Mouse (Mus musculus): Measurements from ENCODE around the gene Dmrta1. TPM values are rescaled to one million over a fixed set of nuclear protein-coding genes. Genes with fewer than 3 reads are reported as not detected.

Gene Dmrta1
- total RNA-seq (2014; fragmentation: Nextera tagmentation) (not detected in 2 replicates), total RNA-seq (2017) (0.38 TPM in 1 of 2 replicates, not detected in the other), polyA plus RNA-seq (2012) (not detected in 2 replicates)

- ATAC-seq (ENCODE audit: extremely low read depth, insufficient number of reproducible peaks, low FRiP score, poor library complexity, severe bottlenecking) = no peak
- H3K4me1 ChIP-seq (ENCODE audit: insufficient read depth, low read depth, low read length) = no peaks in the 10 kb centered on the region
- no peaks in the 10 kb centered on the region; the same call in 1 of the 2 replicates for H3K9me3 ChIP-seq (replicated peaks)
- H3K36me3 ChIP-seq (replicated peaks) = no peaks in the 10 kb centered on the region
- no peaks in the 10 kb centered on the region for H3K27me3 ChIP-seq (ENCODE audit: insufficient read depth, low read length)
- no peak for DNase-seq (ENCODE audit: low spot score)
- H3K4me3 ChIP-seq (ENCODE audit: low read depth, low read length) = no peak within 1 kb of the TSS
- TF ChIP-seq TAL1 (conservative IDR thresholded peaks at IDR 0.05; ENCODE audit: low read depth, low read length) (no peak), CTCF (IDR thresholded peaks at IDR 0.05; ENCODE audit: low read depth, low read length) (no peak), GATA1 (IDR thresholded peaks at IDR 0.05; ENCODE audit: borderline replicate concordance, low read length) (no peak), GATA2 (IDR thresholded peaks at IDR 0.05; ENCODE audit: borderline replicate concordance, low read depth, low read length) (no peak), POLR2AphosphoS5 (IDR thresholded peaks at IDR 0.05; ENCODE audit: insufficient replicate concordance, low read depth, low read length) (no peak)
Measured at GRCm38 (mm10) chr4:89679195-89679594, at the start of gene Dmrta1. Gene Dmrta1 (plus strand): TSS chr4:89679436.

- Histone ChIP-seq H3K9me3 (replicated peaks) (no peaks in the 10 kb centered on the region), H3K4me3 (ENCODE audit: low read depth, low read length) (no peak overlapping the region), H3K27me3 (ENCODE audit: insufficient read depth, low read length) (no peaks in the 10 kb centered on the region), H3K36me3 (replicated peaks) (no peaks in the 10 kb centered on the region), H3K4me1 (ENCODE audit: insufficient read depth, low read depth, low read length) (no peaks in the 10 kb centered on the region)
- DNase-seq (ENCODE audit: low spot score) (no peak), ATAC-seq (ENCODE audit: extremely low read depth, insufficient number of reproducible peaks, low FRiP score, poor library complexity, severe bottlenecking) (no peak)
- TF ChIP-seq TAL1 (conservative IDR thresholded peaks at IDR 0.05; ENCODE audit: low read depth, low read length) = no peak
- TF ChIP-seq GATA1 (IDR thresholded peaks at IDR 0.05; ENCODE audit: borderline replicate concordance, low read length) = no peak
- TF ChIP-seq CTCF (IDR thresholded peaks at IDR 0.05; ENCODE audit: low read depth, low read length) = no peak
- TF ChIP-seq POLR2AphosphoS5 (IDR thresholded peaks at IDR 0.05; ENCODE audit: insufficient replicate concordance, low read depth, low read length) = no peak
- TF ChIP-seq GATA2 (IDR thresholded peaks at IDR 0.05; ENCODE audit: borderline replicate concordance, low read depth, low read length) = no peak
Measured at GRCm38 (mm10) chr4:89630374-89631079, 48.7 kb upstream of the Dmrta1 start.

- Histone ChIP-seq H3K4me1 (ENCODE audit: insufficient read depth, low read depth, low read length) (no peaks in the 10 kb centered on the region), H3K4me3 (ENCODE audit: low read depth, low read length) (no peak overlapping the region), H3K36me3 (replicated peaks) (no peaks in the 10 kb centered on the region), H3K27me3 (ENCODE audit: insufficient read depth, low read length) (no peaks in the 10 kb centered on the region), H3K9me3 (replicated peaks) (peaks cover 2% of the 10 kb centered on the region)
- DNase-seq (ENCODE audit: low spot score) (no peak), ATAC-seq (ENCODE audit: extremely low read depth, insufficient number of reproducible peaks, low FRiP score, poor library complexity, severe bottlenecking) (no peak)
- TF ChIP-seq GATA1 (IDR thresholded peaks at IDR 0.05; ENCODE audit: borderline replicate concordance, low read length) (no peak), CTCF (IDR thresholded peaks at IDR 0.05; ENCODE audit: low read depth, low read length) (no peak), GATA2 (IDR thresholded peaks at IDR 0.05; ENCODE audit: borderline replicate concordance, low read depth, low read length) (no peak), POLR2AphosphoS5 (IDR thresholded peaks at IDR 0.05; ENCODE audit: insufficient replicate concordance, low read depth, low read length) (no peak), TAL1 (conservative IDR thresholded peaks at IDR 0.05; ENCODE audit: low read depth, low read length) (no peak)
Measured at GRCm38 (mm10) chr4:89631560-89631959, 47.7 kb upstream of the Dmrta1 start.

GRCm38 (mm10) chr4:89638651-89639050, 40.6 kb upstream of the Dmrta1 start:
- DNase-seq (ENCODE audit: low spot score) (no peak), ATAC-seq (ENCODE audit: extremely low read depth, insufficient number of reproducible peaks, low FRiP score, poor library complexity, severe bottlenecking) (no peak)
- Histone ChIP-seq H3K27me3 (ENCODE audit: insufficient read depth, low read length) (no peaks in the 10 kb centered on the region), H3K36me3 (replicated peaks) (no peaks in the 10 kb centered on the region), H3K4me3 (ENCODE audit: low read depth, low read length) (no peak overlapping the region), H3K9me3 (replicated peaks) (peaks cover 10% of the 10 kb centered on the region), H3K4me1 (ENCODE audit: insufficient read depth, low read depth, low read length) (no peaks in the 10 kb centered on the region)
- TF ChIP-seq GATA2 (IDR thresholded peaks at IDR 0.05; ENCODE audit: borderline replicate concordance, low read depth, low read length) (no peak), CTCF (IDR thresholded peaks at IDR 0.05; ENCODE audit: low read depth, low read length) (no peak), TAL1 (conservative IDR thresholded peaks at IDR 0.05; ENCODE audit: low read depth, low read length) (no peak), GATA1 (IDR thresholded peaks at IDR 0.05; ENCODE audit: borderline replicate concordance, low read length) (no peak), POLR2AphosphoS5 (IDR thresholded peaks at IDR 0.05; ENCODE audit: insufficient replicate concordance, low read depth, low read length) (no peak)

- Histone ChIP-seq H3K36me3 (replicated peaks) (no peaks in the 10 kb centered on the region), H3K9me3 (replicated peaks) (peaks cover 3% of the 10 kb centered on the region; the same call in 1 of the 2 replicates), H3K4me3 (ENCODE audit: low read depth, low read length) (no peak overlapping the region), H3K4me1 (ENCODE audit: insufficient read depth, low read depth, low read length) (no peaks in the 10 kb centered on the region), H3K27me3 (ENCODE audit: insufficient read depth, low read length) (no peaks in the 10 kb centered on the region)
- TF ChIP-seq GATA1 (IDR thresholded peaks at IDR 0.05; ENCODE audit: borderline replicate concordance, low read length) = no peak
- TF ChIP-seq TAL1 (conservative IDR thresholded peaks at IDR 0.05; ENCODE audit: low read depth, low read length) = no peak
- TF ChIP-seq POLR2AphosphoS5 (IDR thresholded peaks at IDR 0.05; ENCODE audit: insufficient replicate concordance, low read depth, low read length) = no peak
- TF ChIP-seq GATA2 (IDR thresholded peaks at IDR 0.05; ENCODE audit: borderline replicate concordance, low read depth, low read length) = no peak
- no peak for TF ChIP-seq CTCF (IDR thresholded peaks at IDR 0.05; ENCODE audit: low read depth, low read length)
- no peak for ATAC-seq (ENCODE audit: extremely low read depth, insufficient number of reproducible peaks, low FRiP score, poor library complexity, severe bottlenecking)
- DNase-seq (ENCODE audit: low spot score) = no peak
Measured at GRCm38 (mm10) chr4:89644235-89645115, 34.8 kb upstream of the Dmrta1 start.

Data from G1E (cell line).